ENCODE assay signal across 10 mouse cellular contexts in genomic region chr1:84549367-84550064, GRCm38 (mm10).
DNase-seq lines count a peak whose midpoint lies in the region; ATAC-seq and TF ChIP-seq lines count a peak whose summit lies in the region.
"Had no signal": no experiment of that assay in that cellular context is flagged by ENCODE, and none has a peak within 500 bp of the region (broad histone marks: within the 10 kb centered on the region; RNA-seq: fewer than 3 reads in every experiment).

No protein-coding gene starts in this region.

- CTCF ChIA-PET in Patski (lab: Charles Lee) = no interaction called here

- WGBS in kidney, adult 2 months = 11% methylated on average over 2 of the region's 2 CpGs
- WGBS in forebrain, embryonic 12.5 days = 4% methylated on average over 2 of the region's 2 CpGs
- 1% methylated on average over 2 of the region's 2 CpGs for WGBS in limb, embryonic 13.5 days

- no peak for TF ChIP-seq POLR2A in kidney, adult 2 months (IDR thresholded peaks at IDR 0.05; ENCODE audit: low read depth, low read length)

- H3K9ac ChIP-seq in forebrain, embryonic 12.5 days = no peak overlapping the region
- no peak overlapping the region for H3K9ac ChIP-seq in limb, embryonic 13.5 days
- H3K9ac ChIP-seq: liver, postnatal 0 days had no signal

- no peak overlapping the region for H3K27ac ChIP-seq in kidney, adult 2 months (ENCODE audit: insufficient read depth, low read depth, low read length)
- no peak overlapping the region for H3K27ac ChIP-seq in forebrain, embryonic 12.5 days
- no peak overlapping the region for H3K27ac ChIP-seq in limb, embryonic 13.5 days

- H3K9me3 ChIP-seq in forebrain, embryonic 12.5 days = no peaks in the 10 kb centered on the region
- H3K9me3 ChIP-seq in limb, embryonic 13.5 days = no peaks in the 10 kb centered on the region

- H3K4me2 ChIP-seq in forebrain, embryonic 12.5 days = no peak overlapping the region
- H3K4me2 ChIP-seq in limb, embryonic 13.5 days (replicated peaks) = no peak overlapping the region

- H3K4me1 ChIP-seq in kidney, adult 2 months (ENCODE audit: control insufficient read depth, insufficient read depth, low read length) = no peaks in the 10 kb centered on the region
- H3K4me1 ChIP-seq in forebrain, embryonic 12.5 days = peaks cover 4% of the 10 kb centered on the region; the same call in 1 of the 2 replicates
- peaks cover 12% of the 10 kb centered on the region; the same call in 1 of the 2 replicates for H3K4me1 ChIP-seq in limb, embryonic 13.5 days

- in situ Hi-C loops in Patski (cut with MboI; ENCODE audit: low pct_unique_long_range_greater_than_20kb) = no loop called here

- peak; percentile 1 for DNase-seq in kidney, adult 2 months
- DNase-seq in kidney, adult 9 months = no peak
- peak; percentile 7 for DNase-seq in Patski (ENCODE audit: low read depth, low spot score)
- DNase-seq in spleen, postnatal 4 days (ENCODE audit: low spot score in 2 of 2) = no peak
- DNase-seq in adrenal gland, adult 8-10 months = no peak
- DNase-seq in natural killer cell, adult 2 months (ENCODE audit: low spot score in 2 of 2) = no peak
- DNase-seq: cerebellum, postnatal 25 days; liver, postnatal 0 days had no signal

- H3K36me3 ChIP-seq in kidney, adult 2 months (ENCODE audit: control insufficient read depth, insufficient read depth, low read length) = no peaks in the 10 kb centered on the region
- no peaks in the 10 kb centered on the region for H3K36me3 ChIP-seq in forebrain, embryonic 12.5 days (replicated peaks)
- H3K36me3 ChIP-seq in limb, embryonic 13.5 days = no peaks in the 10 kb centered on the region

- ATAC-seq in Patski = no peak
- ATAC-seq in forebrain, embryonic 12.5 days (ENCODE audit: low FRiP score) = peak; percentile 90; the same call in 1 of the 2 replicates
- ATAC-seq in limb, embryonic 13.5 days (ENCODE audit: low FRiP score, low read depth) = peak; percentile 94
- ATAC-seq: liver, postnatal 0 days had no signal

- POLR2A ChIA-PET in Patski (lab: Charles Lee) = interaction anchor here (1.1 kb wide), 1 partner anchor 11 kb away, joined by 3 read pairs; no protein-coding TSS in a partner anchor

- TF ChIP-seq CTCF in kidney, adult 2 months (conservative IDR thresholded peaks at IDR 0.05; ENCODE audit: insufficient read depth, insufficient read length, low read depth, low read length) = no peak
- no peak for TF ChIP-seq CTCF in Patski (IDR thresholded peaks at IDR 0.05)

- H3K4me3 ChIP-seq in kidney, adult 2 months (ENCODE audit: insufficient read depth, low read depth, low read length) = no peak overlapping the region
- H3K4me3 ChIP-seq in forebrain, embryonic 12.5 days (replicated peaks) = no peak overlapping the region
- no peak overlapping the region for H3K4me3 ChIP-seq in limb, embryonic 13.5 days

- no peaks in the 10 kb centered on the region for H3K27me3 ChIP-seq in kidney, adult 2 months (replicated peaks; ENCODE audit: control insufficient read depth, insufficient read depth, low read length)
- H3K27me3 ChIP-seq in Patski = peaks cover 3% of the 10 kb centered on the region
- H3K27me3 ChIP-seq in forebrain, embryonic 12.5 days = no peaks in the 10 kb centered on the region
- H3K27me3 ChIP-seq in limb, embryonic 13.5 days = peaks cover 19% of the 10 kb centered on the region

Comparison
In these comparisons a context has a peak if more than half of its experiments do, and no peak if none do; other contexts are left out.
1. DNase-seq: peak in kidney, adult 2 months (single experiment) and Patski (single experiment); none in kidney, adult 9 months (single experiment), spleen, postnatal 4 days (0 of 2), adrenal gland, adult 8-10 months (single experiment) and natural killer cell, adult 2 months (0 of 2).